1 mouse cellular context compared by ENCODE assay signal in the genomic region with DNA sequence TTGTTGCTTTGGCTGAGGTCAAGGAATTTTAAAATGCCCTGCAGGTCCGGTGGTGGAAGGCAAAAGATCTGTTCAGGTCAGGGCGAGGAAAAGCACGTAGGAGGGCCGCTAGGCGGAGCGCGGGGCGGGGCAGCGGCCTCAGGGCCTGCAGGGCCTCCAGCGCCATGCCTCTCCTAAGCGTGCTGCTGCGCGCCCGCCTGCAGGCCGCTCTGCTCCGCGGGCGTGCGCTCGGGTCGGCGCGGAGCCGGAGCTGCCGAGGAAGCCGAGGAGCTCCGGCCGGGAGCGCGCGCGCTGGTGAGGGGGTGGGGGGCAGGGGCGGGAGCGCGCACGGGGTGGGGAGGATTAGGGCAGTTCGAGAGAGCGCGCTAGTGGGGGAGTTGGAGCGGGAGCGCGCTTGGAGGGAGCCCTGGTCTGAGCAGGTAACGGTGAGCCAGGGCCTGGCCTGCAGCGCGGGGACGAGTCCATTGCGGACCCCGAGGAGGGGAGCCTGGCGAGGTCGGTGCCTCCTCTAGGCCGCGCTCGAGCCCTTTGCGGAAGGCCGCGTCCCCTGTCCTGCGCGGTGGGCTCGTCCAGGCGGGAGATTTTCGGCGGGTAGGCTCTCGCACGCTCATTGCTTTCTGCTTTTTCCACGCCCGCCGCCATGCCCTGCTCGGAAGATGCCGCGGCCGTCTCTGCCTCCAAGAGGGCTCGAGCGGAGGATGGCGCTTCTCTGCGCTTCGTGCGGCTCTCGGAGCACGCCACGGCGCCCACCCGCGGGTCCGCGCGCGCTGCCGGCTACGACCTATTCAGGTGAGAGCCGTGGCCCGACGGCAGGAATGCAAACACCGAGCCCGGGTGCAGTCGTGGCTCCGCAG.
A peak's percentile ranks its signal among the peaks of the same experiment; 100 is the strongest.
TF ChIP-seq lines count a peak whose summit lies in the region.

A gene (plus strand): TSS at position 83 of the 854 bp plus-strand sequence.

TF ChIP-seq in CH12.LX, 34 proteins besides CTCF, POLR2A, EP300 and RAD21 (continued from another document):
- peak; percentile 99 for TF ChIP-seq CHD1 (IDR thresholded peaks at IDR 0.05; ENCODE audit: low read depth, low read length)
- peak; percentile 77 for TF ChIP-seq ZMIZ1 (IDR thresholded peaks at IDR 0.05; ENCODE audit: low read depth, low read length)
- peak; percentile 82 for TF ChIP-seq ELF1 (IDR thresholded peaks at IDR 0.05; ENCODE audit: low read depth, low read length)
- no peak for TF ChIP-seq MAFK (IDR thresholded peaks at IDR 0.05; ENCODE audit: insufficient replicate concordance, low read length)
- TF ChIP-seq USF2 (conservative IDR thresholded peaks at IDR 0.05; ENCODE audit: low read depth, low read length) = no peak
- no peak for TF ChIP-seq JUND (conservative IDR thresholded peaks at IDR 0.05; ENCODE audit: low read depth, low read length)
- peak; percentile 43; the same call in 1 of the 2 replicates for TF ChIP-seq MYC (IDR thresholded peaks at IDR 0.05; ENCODE audit: low read depth, low read length)
- TF ChIP-seq RCOR1 (conservative IDR thresholded peaks at IDR 0.05; ENCODE audit: low read depth, low read length) = no peak
- TF ChIP-seq PAX5 (IDR thresholded peaks at IDR 0.05; ENCODE audit: low read length) = no peak
- TF ChIP-seq NRF1 (IDR thresholded peaks at IDR 0.05; ENCODE audit: low read depth, low read length) = peak; percentile 23
- TF ChIP-seq SMC3 (IDR thresholded peaks at IDR 0.05; ENCODE audit: low read depth, low read length) = no peak
- peak; percentile 78 for TF ChIP-seq MAX (IDR thresholded peaks at IDR 0.05; ENCODE audit: low read length)
- peak; percentile 52; the same call in 1 of the 2 replicates for TF ChIP-seq SIN3A (IDR thresholded peaks at IDR 0.05; ENCODE audit: low read length)
- no peak for TF ChIP-seq ZC3H11A (IDR thresholded peaks at IDR 0.05; ENCODE audit: low read depth, low read length)
- peak; percentile 47 for TF ChIP-seq BHLHE40 (IDR thresholded peaks at IDR 0.05; ENCODE audit: low read depth, low read length)
- TF ChIP-seq ZNF384 (IDR thresholded peaks at IDR 0.05; ENCODE audit: low read depth, low read length) = no peak
- no peak for TF ChIP-seq ETS1 (conservative IDR thresholded peaks at IDR 0.05; ENCODE audit: low read depth, low read length)
- peak; percentile 81; the same call in 1 of the 2 replicates for TF ChIP-seq TCF12 (IDR thresholded peaks at IDR 0.05; ENCODE audit: low read depth, low read length)
- peak; percentile 83 for TF ChIP-seq TBP (conservative IDR thresholded peaks at IDR 0.05; ENCODE audit: low read depth, low read length)
- no peak for TF ChIP-seq ZKSCAN1 (IDR thresholded peaks at IDR 0.05; ENCODE audit: borderline replicate concordance, low read depth, low read length)
- TF ChIP-seq USF1 (IDR thresholded peaks at IDR 0.05; ENCODE audit: low read depth, low read length) = no peak
- TF ChIP-seq CHD2 (IDR thresholded peaks at IDR 0.05; ENCODE audit: low read length) = peak; percentile 43; the same call in 1 of the 2 replicates
- TF ChIP-seq IRF4 (IDR thresholded peaks at IDR 0.05; ENCODE audit: low read depth, low read length) = peak; percentile 26; the same call in 1 of the 2 replicates
- peak; percentile 74; the same call in 1 of the 2 replicates for TF ChIP-seq MXI1 (IDR thresholded peaks at IDR 0.05; ENCODE audit: low read depth, low read length)
